Mouse (Mus musculus) olfactory bulb, adult 2 months (tissue): ENCODE measurements at regions not wholly inside any gene's neighbourhood (a gene's known extent, or its start where the extent isn't known, plus 50 kb on each side); places are given as distances from the start of the nearest gene placed in this dataset.

Experiments
- H3K27ac ChIP-seq: fragments of 200-500 bp; 2 replicates; pipeline ENCODE4 v1.5.1; 2012; ENCODE audit warnings: low read depth, low read length; ENCODE audit not compliant: insufficient read depth
- H3K4me1 ChIP-seq: fragments of 200-500 bp; 2 replicates; pipeline ENCODE4 v1.6.1; 2012; ENCODE audit warnings: low read length; ENCODE audit not compliant: control insufficient read depth, insufficient read depth
- H3K4me3 ChIP-seq: fragments of 200-500 bp; 2 replicates; pipeline ENCODE4 v1.5.1; 2012; ENCODE audit warnings: mild to moderate bottlenecking, low read depth, low read length, moderate library complexity; ENCODE audit not compliant: insufficient read depth
- CTCF ChIP-seq: fragments of 200-500 bp; IDR thresholded peaks from 2 replicates; pipeline ENCODE4 v1.5.1; 2012; ENCODE audit warnings: low read depth, mild to moderate bottlenecking, low read length, moderate library complexity; ENCODE audit not compliant: insufficient read depth
- POLR2A ChIP-seq: fragments of 200-500 bp; IDR thresholded peaks from 2 replicates; pipeline ENCODE4 v1.6.1; 2012; ENCODE audit warnings: mild to moderate bottlenecking, low read depth, low read length, moderate library complexity; ENCODE audit not compliant: insufficient read depth
- WGBS: fragments of 180-500 bp; shearing (Covaris S2); methylation state at CpG from one replicate; pipeline ENCODE4 v1.1.7; 2018; 5-methylcytosine and 5-hydroxymethylcytosine counted together

DNA sequence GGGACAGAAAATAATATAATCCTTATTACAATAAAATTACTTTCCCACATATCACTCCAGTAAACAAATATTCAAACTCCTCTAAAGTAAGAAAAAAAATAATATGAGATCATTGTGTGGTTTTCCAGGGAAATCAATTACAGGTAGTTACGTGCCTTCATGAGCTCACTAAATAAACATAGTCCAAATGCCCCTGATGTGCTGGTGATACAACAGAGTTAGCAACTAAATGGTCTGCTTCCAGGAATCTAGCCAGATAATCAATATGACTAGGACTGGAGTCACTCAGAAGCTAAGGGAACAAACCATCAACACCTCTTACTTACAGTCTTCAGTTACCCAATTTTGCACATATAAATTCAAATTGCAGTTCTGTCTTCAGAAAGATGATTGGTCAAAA lies 267.2 kb downstream of the Basp1 start:
- no peak for TF ChIP-seq POLR2A
- TF ChIP-seq CTCF = no peak
- Histone ChIP-seq H3K4me1 (no peaks in the 10 kb centered on the region), H3K4me3 (no peak overlapping the region), H3K27ac (no peak overlapping the region)
- 94% methylated on average over 1 of the region's 1 CpGs for WGBS

DNA sequence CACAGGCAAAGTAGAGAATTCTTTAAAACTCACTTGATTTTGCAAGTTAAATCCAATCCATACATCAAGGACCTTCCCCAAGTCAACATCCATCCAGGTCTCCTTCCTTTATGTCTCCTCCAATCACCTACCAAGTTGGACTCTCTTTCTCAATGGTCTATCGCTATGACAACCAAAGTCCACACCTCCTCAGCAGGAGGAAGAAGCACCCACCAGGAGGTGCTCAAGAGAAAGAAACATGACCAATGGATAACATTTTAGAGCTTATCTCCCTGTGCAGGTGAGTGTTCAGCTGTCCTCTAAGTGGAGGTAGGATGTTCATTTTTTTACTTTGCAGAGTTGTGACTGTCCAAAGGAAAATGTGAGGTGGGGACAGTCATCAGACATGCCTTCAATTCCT lies 269.3 kb downstream of the Basp1 start:
- TF ChIP-seq CTCF = no peak
- 84% methylated on average over 1 of the region's 1 CpGs for WGBS
- Histone ChIP-seq H3K4me3 (no peak overlapping the region), H3K27ac (no peak overlapping the region), H3K4me1 (no peaks in the 10 kb centered on the region)

DNA sequence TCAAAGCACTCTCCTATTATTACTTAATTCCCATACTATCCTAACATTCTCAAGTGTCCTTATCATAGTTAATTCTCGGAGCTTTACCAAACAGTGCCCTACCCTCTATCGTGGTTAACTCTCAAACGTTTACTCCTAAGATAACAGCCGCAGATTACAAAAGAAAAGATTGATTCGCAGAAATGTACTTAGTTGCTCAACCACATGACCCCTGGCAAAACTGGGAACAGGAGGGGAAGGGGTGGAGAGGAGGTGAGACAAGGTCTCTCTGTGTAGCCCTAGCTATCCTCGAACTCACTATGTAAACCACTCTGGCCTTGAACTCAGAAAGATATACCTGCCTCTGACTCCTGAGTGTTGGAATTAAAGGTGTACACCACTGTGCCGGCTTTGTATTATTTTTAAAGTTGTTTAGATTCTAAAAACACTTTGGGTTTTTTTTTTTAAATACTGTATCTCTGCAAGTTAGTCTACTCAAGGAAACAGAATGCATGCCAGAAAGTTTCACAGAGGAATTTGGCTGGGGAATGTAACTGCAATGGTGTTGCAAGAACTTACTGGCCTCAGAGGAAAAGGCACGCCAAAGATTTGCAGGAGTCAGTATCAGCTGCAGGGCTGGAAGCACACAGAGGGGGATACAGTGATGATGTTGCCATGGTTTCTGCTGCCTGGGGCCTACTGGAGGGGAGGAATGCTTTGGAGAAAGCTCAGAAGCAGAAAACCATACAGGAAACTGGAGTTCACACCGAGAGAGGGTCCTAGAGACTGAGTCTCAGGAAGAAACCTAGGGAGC lies 273.0 kb downstream of the Basp1 start:
- no peaks in the 10 kb centered on the region for H3K4me1 ChIP-seq

DNA sequence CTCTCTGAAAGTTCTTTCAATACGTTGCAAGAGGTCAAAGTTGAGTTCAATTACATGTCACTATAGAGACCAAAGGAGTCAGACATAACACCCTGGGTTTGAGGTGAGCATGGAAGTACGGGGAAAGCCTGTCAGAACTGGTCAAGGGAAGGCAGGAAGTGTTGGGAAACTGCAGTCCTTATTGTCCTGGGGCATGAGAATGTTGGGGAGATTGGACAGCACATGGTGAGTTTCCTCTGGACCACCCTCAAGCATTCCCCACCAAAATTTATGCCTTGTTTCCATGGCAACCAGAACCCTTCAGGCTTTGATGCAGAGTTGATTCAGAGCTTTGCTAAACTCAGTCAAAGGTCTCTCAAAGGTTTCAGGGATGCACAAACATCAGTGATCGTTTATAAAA lies 276.5 kb downstream of the Basp1 start:
- Histone ChIP-seq H3K4me1 (no peaks in the 10 kb centered on the region), H3K27ac (no peak overlapping the region), H3K4me3 (no peak overlapping the region)
- TF ChIP-seq CTCF = no peak
- no peak for TF ChIP-seq POLR2A
- WGBS = 33% methylated on average over 3 of the region's 3 CpGs

More for the DNA sequence above, 273.0 kb downstream of the Basp1 start:
- Histone ChIP-seq H3K27ac (no peak overlapping the region), H3K4me3 (no peak overlapping the region)
- TF ChIP-seq CTCF = no peak
- TF ChIP-seq POLR2A = no peak
- 73% methylated on average over 9 of the region's 9 CpGs for WGBS

DNA sequence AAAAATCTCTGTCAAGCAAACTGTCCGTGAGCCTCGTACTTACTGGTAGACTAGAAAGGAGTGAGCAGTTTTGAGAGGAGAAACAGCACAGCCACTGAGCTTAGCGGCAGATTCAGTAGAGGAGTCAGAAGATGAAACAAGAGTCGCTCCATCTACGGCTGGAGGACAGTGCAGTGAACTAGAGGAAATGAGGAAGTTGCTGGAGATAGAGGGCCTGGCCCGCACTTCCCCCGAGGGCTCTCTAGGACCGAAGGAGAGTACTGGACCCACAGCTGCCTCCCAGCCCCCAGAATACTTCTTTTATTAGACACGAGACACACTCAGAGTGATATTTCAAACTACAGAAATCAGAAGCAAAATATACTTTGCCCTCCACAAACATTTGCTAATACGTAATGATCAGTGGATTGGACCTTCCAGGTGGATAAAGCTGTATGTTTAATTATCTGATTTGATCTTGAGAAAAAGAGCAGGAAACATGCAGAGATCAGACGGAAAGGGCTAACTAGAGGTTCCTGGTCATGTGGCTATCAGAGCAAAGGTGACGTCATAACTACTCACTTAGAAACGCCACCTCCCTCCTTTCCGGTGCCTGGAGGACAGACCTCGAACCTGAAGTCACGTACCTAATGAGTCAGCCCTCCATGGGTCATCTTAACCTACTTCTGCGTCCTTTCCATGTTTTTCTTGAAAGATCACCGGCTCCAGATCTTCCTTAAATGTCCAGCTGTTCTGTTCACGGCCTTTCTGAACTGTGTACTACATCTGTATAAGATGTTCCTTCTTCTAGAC lies 277.9 kb downstream of the Basp1 start:
- Histone ChIP-seq H3K4me1 (no peaks in the 10 kb centered on the region), H3K4me3 (no peak overlapping the region), H3K27ac (no peak overlapping the region)
- TF ChIP-seq CTCF = no peak
- TF ChIP-seq POLR2A = no peak
- WGBS = 86% methylated on average over 19 of the region's 19 CpGs

DNA sequence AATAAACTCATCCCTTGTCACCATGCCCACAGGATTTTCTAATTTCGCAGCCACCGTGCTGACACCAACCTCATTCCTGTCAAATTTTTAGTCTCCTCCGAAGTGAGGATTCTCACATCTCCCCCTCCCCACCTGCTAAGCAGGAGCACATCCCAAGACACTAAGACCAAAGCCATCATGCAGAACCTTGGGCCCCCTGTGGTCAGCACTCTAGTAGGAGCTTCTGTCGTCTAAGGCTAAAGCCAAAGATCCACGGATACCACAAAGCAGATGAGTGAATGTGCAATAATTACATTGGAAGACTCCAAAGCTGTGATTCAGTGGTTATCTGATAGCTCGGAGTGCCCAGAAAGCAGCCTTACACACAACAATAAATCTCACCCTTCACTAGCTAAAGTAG lies 283.5 kb downstream of the Basp1 start:
- TF ChIP-seq CTCF = no peak
- no peak for TF ChIP-seq POLR2A
- H3K4me1 ChIP-seq = no peaks in the 10 kb centered on the region
- H3K4me3 ChIP-seq = no peak overlapping the region
- 75% methylated on average over 6 of the region's 6 CpGs for WGBS
- no peak overlapping the region for H3K27ac ChIP-seq

DNA sequence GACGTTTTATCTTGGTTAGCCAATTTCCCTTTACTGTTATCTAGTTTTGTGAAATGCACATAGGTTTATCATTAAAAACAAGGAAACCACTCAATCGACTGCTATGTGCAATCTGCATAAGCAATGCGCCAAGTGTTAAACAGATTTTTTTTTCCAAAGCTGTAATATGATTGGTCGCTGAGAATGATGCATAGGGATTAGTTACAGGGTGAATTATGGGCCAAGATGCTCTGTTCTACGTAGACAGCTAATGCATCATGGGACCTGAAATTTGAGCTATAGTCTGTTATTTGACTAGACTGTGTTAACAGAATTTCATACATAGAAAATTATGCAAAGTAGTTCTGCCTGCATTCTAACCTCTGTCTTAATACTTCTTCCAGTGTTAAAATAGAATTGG lies 284.0 kb downstream of the Basp1 start:
- no peak for TF ChIP-seq CTCF
- TF ChIP-seq POLR2A = no peak
- no peaks in the 10 kb centered on the region for H3K4me1 ChIP-seq
- WGBS = 82% methylated on average over 5 of the region's 5 CpGs
- no peak overlapping the region for H3K27ac ChIP-seq
- no peak overlapping the region for H3K4me3 ChIP-seq

DNA sequence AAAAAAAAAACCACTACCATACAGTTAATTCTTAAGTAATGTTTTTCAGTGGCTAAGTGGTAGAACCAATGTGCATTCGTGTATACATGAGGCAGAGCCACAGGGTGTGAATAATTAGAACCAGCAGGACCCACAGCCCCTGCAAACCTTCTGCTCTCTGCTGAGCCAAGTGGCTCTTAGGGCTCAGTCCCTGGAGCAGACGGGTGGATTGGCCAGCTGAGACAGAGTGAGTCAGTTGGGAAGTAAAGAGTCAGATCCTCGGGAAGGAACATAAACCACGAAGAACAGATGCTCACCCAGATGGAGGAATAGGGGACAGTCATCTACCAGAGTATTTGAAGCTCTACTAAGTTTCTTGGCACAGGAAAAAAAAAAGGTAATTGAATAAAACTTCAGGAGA lies 293.1 kb downstream of the Basp1 start:
- Histone ChIP-seq H3K27ac (no peak overlapping the region), H3K4me1 (no peaks in the 10 kb centered on the region), H3K4me3 (no peak overlapping the region)
- no peak for TF ChIP-seq CTCF
- no peak for TF ChIP-seq POLR2A
- WGBS = 47% methylated on average over 4 of the region's 4 CpGs

DNA sequence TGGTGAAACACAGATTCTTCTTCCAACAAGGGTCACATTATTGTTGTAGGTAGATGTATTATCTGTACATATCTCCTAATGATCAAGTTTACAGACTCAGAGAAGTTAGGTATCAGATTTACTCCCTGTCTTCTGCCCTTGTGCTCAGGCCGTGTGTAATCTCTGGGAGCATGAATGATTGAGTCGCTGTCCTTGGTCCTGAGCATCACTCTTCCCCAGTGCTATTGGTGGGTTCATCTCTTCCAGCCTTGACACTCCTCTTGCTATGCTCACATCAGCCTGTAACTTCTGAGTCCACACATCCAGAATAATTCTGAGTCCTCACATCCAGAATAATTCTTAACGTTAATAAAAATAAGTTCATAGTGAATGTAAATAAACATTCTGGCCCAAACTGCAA lies 295.6 kb downstream of the Basp1 start:
- H3K27ac ChIP-seq = no peak overlapping the region
- 48% methylated on average over 3 of the region's 3 CpGs for WGBS
- TF ChIP-seq POLR2A (no peak), CTCF (no peak)

More for the DNA sequence above, 295.6 kb downstream of the Basp1 start:
- no peak overlapping the region for H3K4me3 ChIP-seq
- H3K4me1 ChIP-seq = no peaks in the 10 kb centered on the region
